Mouse (Mus musculus) midbrain, embryonic 16.5 days (tissue): ENCODE results near the gene Rom1. TPM values are rescaled to one million over a fixed set of nuclear protein-coding genes. Genes with fewer than 3 reads are reported as not detected.

Experiments
- ATAC-seq: fragments of 200-750 bp; cut with Nextera tagmentation; 2 replicates; pipeline ENCODE4 v1.8.0; 2017; ENCODE audit warnings: moderate TSS enrichment
- H3K27ac ChIP-seq: fragments of 300-500 bp; sonication (generic); 2 replicates; pipeline ENCODE4 v1.5.1; 2014; ENCODE audit warnings: mild to moderate bottlenecking, low read length, mixed read lengths
- H3K27me3 ChIP-seq: fragments of 300-500 bp; sonication (generic); 2 replicates; pipeline ENCODE4 v1.6.1; 2014; ENCODE audit warnings: low read depth, low read length, mixed read lengths; ENCODE audit not compliant: control insufficient read depth, insufficient read depth
- H3K36me3 ChIP-seq: fragments of 300-500 bp; sonication (generic); 2 replicates; pipeline ENCODE4 v1.6.1; 2014; ENCODE audit warnings: mild to moderate bottlenecking, low read length, moderate library complexity, mixed read lengths; ENCODE audit not compliant: control insufficient read depth, insufficient read depth
- H3K4me1 ChIP-seq: fragments of 300-500 bp; sonication (generic); 2 replicates; pipeline ENCODE4 v1.6.1; 2014; ENCODE audit warnings: mild to moderate bottlenecking, low read length, mixed read lengths; ENCODE audit not compliant: control insufficient read depth, insufficient read depth
- H3K4me2 ChIP-seq: fragments of 300-500 bp; sonication (generic); 2 replicates; pipeline ENCODE4 v1.6.1; 2014; ENCODE audit warnings: mild to moderate bottlenecking, low read length, mixed read lengths
- H3K4me3 ChIP-seq: fragments of 300-500 bp; sonication (generic); 2 replicates; pipeline ENCODE4 v1.5.1; 2014; ENCODE audit warnings: low read depth, mild to moderate bottlenecking, low read length, moderate library complexity, mixed read lengths
- H3K9ac ChIP-seq: fragments of 300-500 bp; sonication (generic); 2 replicates; pipeline ENCODE4 v1.6.1; 2014; ENCODE audit warnings: low read depth, low read length, mixed read lengths
- H3K9me3 ChIP-seq: fragments of 300-500 bp; sonication (generic); replicated peaks from 2 replicates; pipeline ENCODE4 v1.6.1; 2014; ENCODE audit warnings: mild to moderate bottlenecking, low read length, mixed read lengths; ENCODE audit not compliant: control insufficient read depth, poor library complexity, severe bottlenecking
- WGBS: fragments of 180-500 bp; shearing (Covaris S2); extraction: QIAGEN DNeasy Blood & Tissue Kit; methylation state at CpG from one replicate; pipeline ENCODE4 v1.1.7; 2014; 5-methylcytosine and 5-hydroxymethylcytosine counted together
- polyA plus RNA-seq: library from polyadenylated mRNA; unstranded; fragments of >200 nt; fragmentation: Nextera tagmentation; extraction: Ambion mirVana; gene quantifications from 2 replicates; pipeline ENCODE4 v1.2.1, GENCODE M21; 2015

Rom1 gene
- polyA plus RNA-seq, 1 experiment from 2014 or later: 2.2 TPM

GRCm38 (mm10) chr19:8945251-8945650, 16.1 kb upstream of the Rom1 start:
- Histone ChIP-seq H3K4me1 (peaks cover 28% of the 10 kb centered on the region), H3K4me3 (no peak overlapping the region), H3K4me2 (peak overlapping the region; percentile 27; the same call in 1 of the 2 replicates), H3K27me3 (no peaks in the 10 kb centered on the region), H3K36me3 (peaks cover 38% of the 10 kb centered on the region), H3K27ac (no peak overlapping the region), H3K9me3 (no peaks in the 10 kb centered on the region), H3K9ac (no peak overlapping the region)
- WGBS: 92% methylated on average over 6 of the region's 6 CpGs
- ATAC-seq: no peak

GRCm38 (mm10) chr19:8944750-8945149, 15.6 kb upstream of the Rom1 start:
- H3K9me3 ChIP-seq: no peaks in the 10 kb centered on the region
- 33% methylated on average over 5 of the region's 5 CpGs for WGBS

GRCm38 (mm10) chr19:8944062-8944461, 14.9 kb upstream of the Rom1 start:
- H3K4me3 ChIP-seq: no peak overlapping the region
- peaks cover 34% of the 10 kb centered on the region for H3K36me3 ChIP-seq
- H3K27ac ChIP-seq: no peak overlapping the region
- H3K27me3 ChIP-seq: no peaks in the 10 kb centered on the region
- peak overlapping the region; percentile 40; the same call in 1 of the 2 replicates for H3K9ac ChIP-seq
- no peaks in the 10 kb centered on the region for H3K9me3 ChIP-seq
- no peak for ATAC-seq
- peaks cover 28% of the 10 kb centered on the region for H3K4me1 ChIP-seq
- 74% methylated on average over 5 of the region's 5 CpGs for WGBS
- peak overlapping the region; percentile 27; the same call in 1 of the 2 replicates for H3K4me2 ChIP-seq

More at GRCm38 (mm10) chr19:8944750-8945149, 15.6 kb upstream of the Rom1 start:
- Histone ChIP-seq H3K9ac (no peak overlapping the region), H3K4me1 (peaks cover 28% of the 10 kb centered on the region), H3K36me3 (peaks cover 38% of the 10 kb centered on the region), H3K4me2 (peak overlapping the region; percentile 27; the same call in 1 of the 2 replicates), H3K27ac (no peak overlapping the region), H3K27me3 (no peaks in the 10 kb centered on the region), H3K4me3 (no peak overlapping the region)
- no peak for ATAC-seq

GRCm38 (mm10) chr19:8943047-8943446, 13.9 kb upstream of the Rom1 start:
- H3K27ac ChIP-seq: no peak overlapping the region
- WGBS: 74% methylated on average over 2 of the region's 2 CpGs
- ATAC-seq: no peak

GRCm38 (mm10) chr19:8942276-8942964, 13.3 kb upstream of the Rom1 start:
- H3K4me2 ChIP-seq: peak overlapping the region; percentile 57
- H3K9ac ChIP-seq: peak overlapping the region; percentile 98
- H3K27me3 ChIP-seq: no peaks in the 10 kb centered on the region
- peak overlapping the region; percentile 96 for H3K27ac ChIP-seq
- H3K4me3 ChIP-seq: peak overlapping the region; percentile 92
- peak; percentile 80 for ATAC-seq
- WGBS: under 1% methylated on average over 46 of the region's 46 CpGs
- peaks cover 28% of the 10 kb centered on the region for H3K4me1 ChIP-seq
- H3K36me3 ChIP-seq: peaks cover 19% of the 10 kb centered on the region
- no peaks in the 10 kb centered on the region for H3K9me3 ChIP-seq

More at GRCm38 (mm10) chr19:8943047-8943446, 13.9 kb upstream of the Rom1 start:
- Histone ChIP-seq H3K36me3 (peaks cover 25% of the 10 kb centered on the region), H3K27me3 (no peaks in the 10 kb centered on the region), H3K9me3 (no peaks in the 10 kb centered on the region), H3K4me3 (peak overlapping the region; percentile 92), H3K9ac (peak overlapping the region; percentile 98), H3K4me2 (peak overlapping the region; percentile 57), H3K4me1 (peaks cover 28% of the 10 kb centered on the region)

- Histone ChIP-seq H3K27me3 (no peaks in the 10 kb centered on the region), H3K9ac (peak within 1 kb of the TSS; percentile 98), H3K4me2 (peak within 1 kb of the TSS; percentile 57), H3K27ac (peak within 1 kb of the TSS; percentile 96), H3K4me3 (peak within 1 kb of the TSS; percentile 92), H3K36me3 (peaks cover 13% of the 10 kb centered on the region), H3K4me1 (peaks cover 28% of the 10 kb centered on the region), H3K9me3 (no peaks in the 10 kb centered on the region)
- ATAC-seq: peak; percentile 97
- WGBS: under 1% methylated on average over 63 of the region's 64 CpGs
Measured at GRCm38 (mm10) chr19:8941515-8942217, 12.5 kb upstream of the Rom1 start, which contains the start of gene Mta2. Gene Mta2 (plus strand): TSS chr19:8941875.

- H3K27ac ChIP-seq: peak overlapping the region; percentile 44; the same call in 1 of the 2 replicates
- H3K9ac ChIP-seq: peak overlapping the region; percentile 64
- peaks cover 28% of the 10 kb centered on the region for H3K4me1 ChIP-seq
- H3K4me3 ChIP-seq: peak overlapping the region; percentile 92
- H3K27me3 ChIP-seq: no peaks in the 10 kb centered on the region
- peak; percentile 51 for ATAC-seq
- no peaks in the 10 kb centered on the region for H3K9me3 ChIP-seq
- peaks cover 11% of the 10 kb centered on the region for H3K36me3 ChIP-seq
- H3K4me2 ChIP-seq: peak overlapping the region; percentile 57
- WGBS: 34% methylated on average over 10 of the region's 10 CpGs
Measured at GRCm38 (mm10) chr19:8941136-8941514, 12.0 kb upstream of the Rom1 start.

GRCm38 (mm10) chr19:8940526-8941133, 11.5 kb upstream of the Rom1 start:
- ATAC-seq: no peak
- no peak overlapping the region for H3K4me2 ChIP-seq
- H3K27ac ChIP-seq: no peak overlapping the region
- H3K4me1 ChIP-seq: peaks cover 28% of the 10 kb centered on the region
- H3K9me3 ChIP-seq: no peaks in the 10 kb centered on the region
- no peak overlapping the region for H3K9ac ChIP-seq
- no peak overlapping the region for H3K4me3 ChIP-seq
- H3K27me3 ChIP-seq: no peaks in the 10 kb centered on the region
- 81% methylated on average over 15 of the region's 15 CpGs for WGBS
- H3K36me3 ChIP-seq: peaks cover 6% of the 10 kb centered on the region
